Mouse (Mus musculus): ENCODE results near the gene Pgap3. TPM values are rescaled to one million over a fixed set of nuclear protein-coding genes. Genes with fewer than 3 reads are reported as not detected.

Pgap3 gene
- polyA plus RNA-seq, 1 experiment from 2014 or later, result 17.4 TPM

DNA sequence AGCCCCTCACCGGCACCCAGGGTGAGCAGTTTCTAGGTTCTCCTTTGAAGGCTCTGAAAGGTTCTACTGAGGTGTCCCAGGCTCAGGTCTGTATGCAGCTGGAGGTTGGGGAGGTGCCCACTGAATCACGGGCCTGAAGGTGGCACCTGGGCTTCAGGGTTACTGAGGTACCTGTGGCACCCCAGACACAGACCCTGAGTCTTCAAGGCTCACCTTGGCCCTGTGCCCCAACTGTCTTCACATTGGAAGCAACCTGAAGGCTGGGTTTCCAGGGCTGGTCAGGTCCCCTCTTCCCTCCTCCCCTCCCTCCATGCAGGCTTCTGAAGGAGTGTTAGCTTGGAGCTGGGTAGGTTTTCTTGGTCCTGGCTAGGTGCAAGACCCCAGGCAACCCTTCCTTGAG is 18.6 kb downstream of the Pgap3 start:
- peaks cover under 1% of the 10 kb centered on the region for H3K27me3 ChIP-seq (ENCODE audit: insufficient read depth, low read length)
- no peak overlapping the region for H3K4me3 ChIP-seq (replicated peaks; ENCODE audit: low read depth, low read length)
- 80% methylated on average over 2 of the region's 2 CpGs for WGBS
- no peak overlapping the region for H3K9ac ChIP-seq (ENCODE audit: low read depth, low read length)
- H3K4me2 ChIP-seq (ENCODE audit: low read length), result no peak overlapping the region
- DNase-seq (ENCODE audit: low spot score) (no peak), ATAC-seq (replicated peaks; ENCODE audit: low FRiP score, low read depth) (no peak)
- no peaks in the 10 kb centered on the region for H3K9me3 ChIP-seq (replicated peaks; ENCODE audit: low read length)
- peaks cover 32% of the 10 kb centered on the region for H3K36me3 ChIP-seq (ENCODE audit: insufficient read depth, low read length)
- no peak overlapping the region for H3K27ac ChIP-seq
- no peak for TF ChIP-seq CTCF (IDR thresholded peaks at IDR 0.05; ENCODE audit: low read depth)
- H3K4me1 ChIP-seq (replicated peaks; ENCODE audit: insufficient read depth, low read length), result no peaks in the 10 kb centered on the region

DNA sequence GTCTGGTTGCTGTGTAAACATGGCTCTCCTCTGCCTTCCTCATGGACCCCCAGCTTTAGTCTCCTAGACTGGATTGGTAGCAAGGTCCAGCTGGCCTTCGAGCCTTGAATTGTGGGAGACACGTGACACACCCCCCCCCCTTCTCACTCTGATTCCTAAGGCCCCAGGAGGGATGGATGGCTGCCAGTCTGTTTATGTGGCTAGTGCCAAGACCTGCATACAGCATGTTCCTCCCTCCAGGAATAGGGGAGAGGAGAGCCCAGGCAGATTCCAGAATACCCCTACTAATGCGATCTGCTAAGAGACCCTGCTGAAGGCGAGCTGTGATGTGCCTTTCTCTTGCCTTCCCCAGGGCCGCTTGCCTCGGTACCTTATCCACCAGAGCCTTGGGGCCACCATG is 20.2 kb downstream of the Pgap3 start:
- H3K4me2 ChIP-seq (ENCODE audit: low read length), result no peak overlapping the region
- no peaks in the 10 kb centered on the region for H3K4me1 ChIP-seq (replicated peaks; ENCODE audit: insufficient read depth, low read length)
- no peaks in the 10 kb centered on the region for H3K27me3 ChIP-seq (ENCODE audit: insufficient read depth, low read length)
- peaks cover 47% of the 10 kb centered on the region for H3K36me3 ChIP-seq (ENCODE audit: insufficient read depth, low read length)
- no peaks in the 10 kb centered on the region for H3K9me3 ChIP-seq (replicated peaks; ENCODE audit: low read length)
- ATAC-seq (replicated peaks; ENCODE audit: low FRiP score, low read depth) (no peak), DNase-seq (ENCODE audit: low spot score) (no peak)
- H3K4me3 ChIP-seq (replicated peaks; ENCODE audit: low read depth, low read length), result no peak overlapping the region
- H3K9ac ChIP-seq (ENCODE audit: low read depth, low read length), result no peak overlapping the region
- no peak overlapping the region for H3K27ac ChIP-seq
- no peak for TF ChIP-seq CTCF (IDR thresholded peaks at IDR 0.05; ENCODE audit: low read depth)
- WGBS, result 74% methylated on average over 6 of the region's 6 CpGs

DNA sequence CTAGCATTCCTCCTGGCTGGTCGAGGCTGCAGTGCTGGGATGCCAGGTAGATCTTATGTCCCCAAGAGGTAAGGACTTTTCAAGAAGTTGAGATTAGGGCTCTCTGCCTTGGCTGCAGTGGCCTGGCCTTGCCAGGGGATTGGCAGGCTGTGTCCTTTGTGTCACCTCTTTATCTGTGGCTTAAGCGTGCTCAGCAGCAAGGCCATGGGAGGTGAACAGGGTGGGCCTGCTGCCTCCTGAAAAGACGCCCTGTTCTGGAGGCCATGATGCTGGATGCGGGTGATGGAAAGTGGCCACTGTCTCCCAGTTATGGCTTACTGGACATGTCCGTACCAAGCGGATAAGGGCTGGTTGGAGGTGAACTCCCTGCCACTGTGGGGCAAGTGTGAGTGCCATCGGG is 20.9 kb downstream of the Pgap3 start:
- H3K9ac ChIP-seq (ENCODE audit: low read depth, low read length), result no peak overlapping the region
- no peak overlapping the region for H3K4me3 ChIP-seq (replicated peaks; ENCODE audit: low read depth, low read length)
- ATAC-seq (replicated peaks; ENCODE audit: low FRiP score, low read depth), result no peak
- H3K4me1 ChIP-seq (replicated peaks; ENCODE audit: insufficient read depth, low read length), result no peaks in the 10 kb centered on the region
- H3K27me3 ChIP-seq (ENCODE audit: insufficient read depth, low read length), result no peaks in the 10 kb centered on the region
- peaks cover 53% of the 10 kb centered on the region for H3K36me3 ChIP-seq (ENCODE audit: insufficient read depth, low read length)
- H3K9me3 ChIP-seq (replicated peaks; ENCODE audit: low read length), result no peaks in the 10 kb centered on the region
- no peak for DNase-seq (ENCODE audit: low spot score)
- TF ChIP-seq CTCF (IDR thresholded peaks at IDR 0.05; ENCODE audit: low read depth), result no peak
- H3K27ac ChIP-seq, result no peak overlapping the region
- 83% methylated on average over 7 of the region's 7 CpGs for WGBS
- H3K4me2 ChIP-seq (ENCODE audit: low read length), result no peak overlapping the region

- Histone ChIP-seq H3K36me3 (ENCODE audit: insufficient read depth, low read length) (peaks cover 55% of the 10 kb centered on the region), H3K9ac (ENCODE audit: low read depth, low read length) (no peak overlapping the region), H3K4me3 (replicated peaks; ENCODE audit: low read depth, low read length) (no peak overlapping the region), H3K4me1 (replicated peaks; ENCODE audit: insufficient read depth, low read length) (no peaks in the 10 kb centered on the region), H3K4me2 (ENCODE audit: low read length) (no peak overlapping the region), H3K27ac (no peak overlapping the region), H3K27me3 (ENCODE audit: insufficient read depth, low read length) (no peaks in the 10 kb centered on the region), H3K9me3 (replicated peaks; ENCODE audit: low read length) (no peaks in the 10 kb centered on the region)
- WGBS, result 82% methylated on average over 11 of the region's 11 CpGs
- DNase-seq (ENCODE audit: low spot score) (no peak), ATAC-seq (replicated peaks; ENCODE audit: low FRiP score, low read depth) (no peak)
- no peak for TF ChIP-seq CTCF (IDR thresholded peaks at IDR 0.05; ENCODE audit: low read depth)
Measured at GRCm38 (mm10) chr11:98377787-98378186, 22.5 kb downstream of the Pgap3 start.

DNA sequence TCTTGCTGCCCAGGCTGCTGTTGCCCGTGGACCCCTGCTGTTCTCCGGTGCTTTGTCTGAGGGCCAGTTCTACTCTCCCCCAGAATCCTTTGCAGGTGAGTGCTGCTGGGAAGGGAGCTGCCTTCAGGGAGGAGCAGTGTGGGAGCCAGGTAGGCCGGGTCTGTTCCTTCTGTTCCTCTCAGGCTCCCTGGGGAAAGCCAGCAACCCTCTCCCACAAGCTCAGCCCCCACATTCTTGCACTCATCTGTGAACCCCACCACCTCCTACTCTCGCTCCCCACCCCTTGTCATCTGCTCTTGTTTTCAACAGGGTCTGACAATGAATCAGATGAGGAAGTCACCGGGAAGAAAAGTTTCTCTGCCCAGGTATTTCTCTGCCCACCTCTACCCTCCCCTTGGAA is 23.5 kb downstream of the Pgap3 start:
- Histone ChIP-seq H3K36me3 (ENCODE audit: insufficient read depth, low read length) (peaks cover 55% of the 10 kb centered on the region), H3K9me3 (replicated peaks; ENCODE audit: low read length) (no peaks in the 10 kb centered on the region), H3K27ac (no peak overlapping the region), H3K9ac (ENCODE audit: low read depth, low read length) (no peak overlapping the region), H3K4me3 (replicated peaks; ENCODE audit: low read depth, low read length) (no peak overlapping the region), H3K4me1 (replicated peaks; ENCODE audit: insufficient read depth, low read length) (no peaks in the 10 kb centered on the region), H3K4me2 (ENCODE audit: low read length) (no peak overlapping the region), H3K27me3 (ENCODE audit: insufficient read depth, low read length) (no peaks in the 10 kb centered on the region)
- no peak for DNase-seq (ENCODE audit: low spot score)
- ATAC-seq (replicated peaks; ENCODE audit: low FRiP score, low read depth), result no peak
- TF ChIP-seq CTCF (IDR thresholded peaks at IDR 0.05; ENCODE audit: low read depth), result no peak
- 77% methylated on average over 5 of the region's 5 CpGs for WGBS

GRCm38 (mm10) chr11:98374266-98374665 is 26.0 kb downstream of the Pgap3 start:
- TF ChIP-seq CTCF (IDR thresholded peaks at IDR 0.05; ENCODE audit: low read depth), result no peak
- DNase-seq (ENCODE audit: low spot score), result no peak
- WGBS, result 72% methylated on average over 8 of the region's 8 CpGs
- Histone ChIP-seq H3K9me3 (replicated peaks; ENCODE audit: low read length) (no peaks in the 10 kb centered on the region), H3K4me1 (replicated peaks; ENCODE audit: insufficient read depth, low read length) (no peaks in the 10 kb centered on the region), H3K4me2 (ENCODE audit: low read length) (no peak overlapping the region), H3K27ac (no peak overlapping the region), H3K4me3 (replicated peaks; ENCODE audit: low read depth, low read length) (no peak overlapping the region), H3K27me3 (ENCODE audit: insufficient read depth, low read length) (no peaks in the 10 kb centered on the region), H3K36me3 (ENCODE audit: insufficient read depth, low read length) (peaks cover 49% of the 10 kb centered on the region), H3K9ac (ENCODE audit: low read depth, low read length) (no peak overlapping the region)
- ATAC-seq (replicated peaks; ENCODE audit: low FRiP score, low read depth), result no peak

DNA sequence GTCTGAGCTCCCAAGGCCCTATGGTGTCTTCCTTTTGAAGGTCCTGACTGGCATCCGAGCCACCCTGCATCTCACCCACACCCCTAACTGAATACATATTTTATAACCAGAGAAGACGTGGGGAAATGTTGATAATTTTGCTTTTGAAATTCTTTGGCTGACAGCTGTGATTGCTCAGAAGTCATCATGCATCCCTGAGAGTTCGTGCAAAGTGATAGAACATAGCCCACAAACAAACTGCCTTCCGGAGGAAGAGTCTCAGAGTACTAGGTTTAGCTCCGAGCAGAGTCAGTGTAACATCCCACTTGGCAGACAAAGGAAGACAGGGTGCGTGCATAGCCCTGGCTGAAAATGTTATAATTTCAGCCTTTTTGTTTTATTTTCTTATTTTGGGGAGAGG is 27.0 kb downstream of the Pgap3 start:
- no peak for TF ChIP-seq CTCF (IDR thresholded peaks at IDR 0.05; ENCODE audit: low read depth)
- H3K4me2 ChIP-seq (ENCODE audit: low read length), result no peak overlapping the region
- ATAC-seq (replicated peaks; ENCODE audit: low FRiP score, low read depth) (no peak), DNase-seq (ENCODE audit: low spot score) (no peak)
- H3K27me3 ChIP-seq (ENCODE audit: insufficient read depth, low read length), result no peaks in the 10 kb centered on the region
- WGBS, result 93% methylated on average over 6 of the region's 6 CpGs
- no peak overlapping the region for H3K9ac ChIP-seq (ENCODE audit: low read depth, low read length)
- H3K9me3 ChIP-seq (replicated peaks; ENCODE audit: low read length), result no peaks in the 10 kb centered on the region
- no peak overlapping the region for H3K27ac ChIP-seq
- no peak overlapping the region for H3K4me3 ChIP-seq (replicated peaks; ENCODE audit: low read depth, low read length)
- peaks cover 39% of the 10 kb centered on the region for H3K36me3 ChIP-seq (ENCODE audit: insufficient read depth, low read length)
- no peaks in the 10 kb centered on the region for H3K4me1 ChIP-seq (replicated peaks; ENCODE audit: insufficient read depth, low read length)

Measured in kidney, postnatal 0 days (tissue).